Mouse (Mus musculus): ENCODE data around the gene Trp53tg5. TPM values are rescaled to one million over a fixed set of nuclear protein-coding genes. Genes with fewer than 3 reads are reported as not detected.

Gene Trp53tg5
- not detected in 4 replicates for total RNA-seq (2023; ENCODE audit: inconsistent age)

GRCm38 (mm10) chr2:164473624-164474023, at the start of gene Trp53tg5:
TSS of gene Trp53tg5 (minus strand) at chr2:164473724.

GRCm38 (mm10) chr2:164496847-164497690, 23.5 kb upstream of the Trp53tg5 start, which contains the start of gene Pigt:
TSS of gene Pigt (plus strand) at chr2:164497520.

GRCm38 (mm10) chr2:164485681-164486257, 12.2 kb upstream of the Trp53tg5 start, which contains the start of gene Dbndd2:
TSS of gene Dbndd2 (plus strand) at chr2:164486106.

GRCm38 (mm10) chr2:164460745-164461551, 12.6 kb downstream of the Trp53tg5 start, which contains the start of gene Gm20458:
TSS of gene Gm20458 (plus strand) at chr2:164460967.

GRCm38 (mm10) chr2:164456864-164457300, 16.6 kb downstream of the Trp53tg5 start, which contains the start of gene Sys1:
TSS of gene Sys1 (plus strand) at chr2:164456964.

GRCm38 (mm10) chr2:164443460-164444000, 30.0 kb downstream of the Trp53tg5 start, which contains the start of gene Sdc4:
TSS of gene Sdc4 (minus strand) at chr2:164443887.

Other genes starting within 250 kb of the Trp53tg5 start
- not detected in 4 replicates for gene Svs2, start 235.3 kb downstream of the Trp53tg5 start, total RNA-seq (2023; ENCODE audit: inconsistent age)
- gene Svs3b, start 217.1 kb downstream of the Trp53tg5 start, total RNA-seq (2023; ENCODE audit: inconsistent age): not detected in 4 replicates
- gene Svs4, start 195.3 kb downstream of the Trp53tg5 start, total RNA-seq (2023; ENCODE audit: inconsistent age): not detected in 4 replicates
- gene Svs3a, start 184.5 kb downstream of the Trp53tg5 start, total RNA-seq (2023; ENCODE audit: inconsistent age): not detected in 4 replicates
- gene Svs6, start 157.0 kb downstream of the Trp53tg5 start, total RNA-seq (2023; ENCODE audit: inconsistent age): not detected in 4 replicates
- 1.7 TPM in 1 of 4 replicates, not detected in the others for gene Svs5, start 141.0 kb downstream of the Trp53tg5 start, total RNA-seq (2023; ENCODE audit: inconsistent age)
- 6.4 to 8.2 TPM (median 6.7 TPM) in 4 replicates for gene Slpi, start 84.6 kb downstream of the Trp53tg5 start, total RNA-seq (2023; ENCODE audit: inconsistent age)
- gene Rbpjl, start 70.6 kb downstream of the Trp53tg5 start, total RNA-seq (2023; ENCODE audit: inconsistent age): 0.24 to 0.69 TPM (median 0.34 TPM) in 4 replicates
- 0.35 to 0.83 TPM (median 0.39 TPM) in 3 of 4 replicates, not detected in the other for gene Matn4, start 68.6 kb downstream of the Trp53tg5 start, total RNA-seq (2023; ENCODE audit: inconsistent age)
- 173 to 196 TPM (median 177 TPM) in 4 replicates for gene Sdc4, start 29.8 kb downstream of the Trp53tg5 start, total RNA-seq (2023; ENCODE audit: inconsistent age)
- 52.1 to 63.2 TPM (median 59.2 TPM) in 4 replicates for gene Sys1, start 16.8 kb downstream of the Trp53tg5 start, total RNA-seq (2023; ENCODE audit: inconsistent age)
- gene Gm20458, start 12.8 kb downstream of the Trp53tg5 start, total RNA-seq (2023; ENCODE audit: inconsistent age): 2.1 to 5.1 TPM in 2 of 4 replicates, not detected in the others
- gene Dbndd2, start 12.4 kb upstream of the Trp53tg5 start, total RNA-seq (2023; ENCODE audit: inconsistent age): 5.2 to 7.2 TPM (median 6.9 TPM) in 4 replicates
- 69.4 to 79.5 TPM (median 75.7 TPM) in 4 replicates for gene Pigt, start 23.8 kb upstream of the Trp53tg5 start, total RNA-seq (2023; ENCODE audit: inconsistent age)
- gene Wfdc2, start 88.7 kb upstream of the Trp53tg5 start, total RNA-seq (2023; ENCODE audit: inconsistent age): not detected in 4 replicates
- gene Spint3, start 99.7 kb upstream of the Trp53tg5 start, total RNA-seq (2023; ENCODE audit: inconsistent age): not detected in 4 replicates
- gene Wfdc6a, start 111.7 kb upstream of the Trp53tg5 start, total RNA-seq (2023; ENCODE audit: inconsistent age): not detected in 4 replicates
- gene Eppin, start 119.9 kb upstream of the Trp53tg5 start, total RNA-seq (2023; ENCODE audit: inconsistent age): not detected in 4 replicates
- not detected in 4 replicates for gene Wfdc6b, start 139.8 kb upstream of the Trp53tg5 start, total RNA-seq (2023; ENCODE audit: inconsistent age)
- gene Wfdc8, start 139.9 kb upstream of the Trp53tg5 start, total RNA-seq (2023; ENCODE audit: inconsistent age): not detected in 4 replicates
- gene Wfdc16, start 165.1 kb upstream of the Trp53tg5 start, total RNA-seq (2023; ENCODE audit: inconsistent age): not detected in 4 replicates
- not detected in 4 replicates for gene Wfdc10, start 182.3 kb upstream of the Trp53tg5 start, total RNA-seq (2023; ENCODE audit: inconsistent age)
- not detected in 4 replicates for gene Wfdc9, start 182.9 kb upstream of the Trp53tg5 start, total RNA-seq (2023; ENCODE audit: inconsistent age)
- gene Wfdc11, start 200.4 kb upstream of the Trp53tg5 start, total RNA-seq (2023; ENCODE audit: inconsistent age): not detected in 4 replicates
- gene Wfdc13, start 211.4 kb upstream of the Trp53tg5 start, total RNA-seq (2023; ENCODE audit: inconsistent age): not detected in 4 replicates
- gene Spint4, start 224.8 kb upstream of the Trp53tg5 start, total RNA-seq (2023; ENCODE audit: inconsistent age): not detected in 4 replicates
- gene Spint5, start 241.6 kb upstream of the Trp53tg5 start, total RNA-seq (2023; ENCODE audit: inconsistent age): not detected in 4 replicates